8 mouse cellular contexts compared by ENCODE assay signal in genomic region chr11:98776843-98777590, GRCm38 (mm10). TPM values are rescaled to one million over a fixed set of nuclear protein-coding genes. Genes with fewer than 3 reads are reported as not detected.
DNase-seq lines count a peak whose midpoint lies in the region; ATAC-seq and TF ChIP-seq lines count a peak whose summit lies in the region.

No protein-coding gene starts in this region.

- WGBS in thymus, adult 2 months, result 37% methylated on average over 9 of the region's 9 CpGs
- 16% methylated on average over 9 of the region's 9 CpGs for WGBS in hindbrain, embryonic 15.5 days
- WGBS in liver, embryonic 12.5 days (ENCODE audit: insufficient replicate concordance), result 14% methylated on average over 9 of the region's 9 CpGs
- 16% methylated on average over 9 of the region's 9 CpGs for WGBS in neural tube, embryonic 13.5 days

- DNase-seq in thymus, postnatal 0 days (ENCODE audit: low spot score), result peak; percentile 1
- no peak for DNase-seq in thymus, adult 2 months
- DNase-seq in forelimb bud, embryonic 11.5 days (ENCODE audit: low read depth, low spot score), result peak; percentile 58
- no peak for DNase-seq in cerebellum, postnatal 10 days
- no peak for DNase-seq in layer of hippocampus, adult 8-10 months (ENCODE audit: low spot score in 2 of 2)

- H3K9me3 ChIP-seq in hindbrain, embryonic 15.5 days, result no peaks in the 10 kb centered on the region
- H3K9me3 ChIP-seq in liver, embryonic 12.5 days (replicated peaks), result no peaks in the 10 kb centered on the region
- no peaks in the 10 kb centered on the region for H3K9me3 ChIP-seq in neural tube, embryonic 13.5 days

- H3K27ac ChIP-seq in thymus, adult 2 months (ENCODE audit: control insufficient read depth, insufficient read depth, low read length), result no peak overlapping the region
- peak overlapping the region; percentile 67 for H3K27ac ChIP-seq in hindbrain, embryonic 15.5 days (replicated peaks)
- peak overlapping the region; percentile 78 for H3K27ac ChIP-seq in liver, embryonic 12.5 days
- peak overlapping the region; percentile 67 for H3K27ac ChIP-seq in neural tube, embryonic 13.5 days (replicated peaks)

- H3K4me1 ChIP-seq in thymus, adult 2 months (replicated peaks; ENCODE audit: control insufficient read depth, insufficient read depth, low read length), result peaks cover 32% of the 10 kb centered on the region
- peaks cover 61% of the 10 kb centered on the region for H3K4me1 ChIP-seq in hindbrain, embryonic 15.5 days (replicated peaks)
- H3K4me1 ChIP-seq in liver, embryonic 12.5 days, result peaks cover 67% of the 10 kb centered on the region
- H3K4me1 ChIP-seq in neural tube, embryonic 13.5 days (replicated peaks), result peaks cover 60% of the 10 kb centered on the region

- no peak overlapping the region for H3K9ac ChIP-seq in hindbrain, embryonic 15.5 days
- 0 out of 2 replicates have a peak overlapping the region, but pooled peaks have one; percentile 32 for H3K9ac ChIP-seq in liver, embryonic 12.5 days
- peak overlapping the region; percentile 51 for H3K9ac ChIP-seq in neural tube, embryonic 13.5 days

- TF ChIP-seq CTCF in thymus, adult 2 months (IDR thresholded peaks at IDR 0.05; ENCODE audit: borderline replicate concordance, control insufficient read depth, extremely low read depth, insufficient read depth, low read length, poor library complexity), result no peak

- H3K4me2 ChIP-seq in hindbrain, embryonic 15.5 days, result peak overlapping the region; percentile 14; the same call in 1 of the 2 replicates
- peak overlapping the region; percentile 84 for H3K4me2 ChIP-seq in liver, embryonic 12.5 days
- H3K4me2 ChIP-seq in neural tube, embryonic 13.5 days, result no peak overlapping the region

- no peaks in the 10 kb centered on the region for H3K27me3 ChIP-seq in thymus, adult 2 months (ENCODE audit: control insufficient read depth, insufficient read depth, low read length)
- no peaks in the 10 kb centered on the region for H3K27me3 ChIP-seq in hindbrain, embryonic 15.5 days
- H3K27me3 ChIP-seq in liver, embryonic 12.5 days (replicated peaks), result no peaks in the 10 kb centered on the region
- H3K27me3 ChIP-seq in neural tube, embryonic 13.5 days, result no peaks in the 10 kb centered on the region

- no peaks in the 10 kb centered on the region for H3K36me3 ChIP-seq in thymus, adult 2 months (ENCODE audit: control insufficient read depth, insufficient read depth, low read length)
- no peaks in the 10 kb centered on the region for H3K36me3 ChIP-seq in hindbrain, embryonic 15.5 days
- no peaks in the 10 kb centered on the region for H3K36me3 ChIP-seq in liver, embryonic 12.5 days
- H3K36me3 ChIP-seq in neural tube, embryonic 13.5 days, result no peaks in the 10 kb centered on the region

- H3K4me3 ChIP-seq in thymus, adult 2 months (ENCODE audit: control insufficient read depth, insufficient read depth, low read length), result no peak overlapping the region
- no peak overlapping the region for H3K4me3 ChIP-seq in hindbrain, embryonic 15.5 days
- H3K4me3 ChIP-seq in liver, embryonic 12.5 days, result no peak overlapping the region
- no peak overlapping the region for H3K4me3 ChIP-seq in neural tube, embryonic 13.5 days

- TF ChIP-seq POLR2A in thymus, adult 2 months (IDR thresholded peaks at IDR 0.05; ENCODE audit: control insufficient read depth, extremely low read depth, insufficient read depth, low read length, poor library complexity), result no peak

- ATAC-seq in hindbrain, embryonic 15.5 days (ENCODE audit: low FRiP score, low read depth), result no peak
- no peak for ATAC-seq in liver, embryonic 12.5 days
- ATAC-seq in neural tube, embryonic 13.5 days (ENCODE audit: low read depth), result no peak

RNA-seq across cellular contexts. Expression of gene Nr1d1, which starts 1.9 kb away (rescaled TPM):
- 2.6 and 3.0 TPM in 2 replicates for polyA plus RNA-seq in thymus, postnatal 0 days (2015; fragmentation: Nextera tagmentation; extraction: Ambion mirVana)
- 34.4 and 37.7 TPM in 2 replicates for polyA plus RNA-seq in thymus, adult 2 months (2012; rRNA removed)
- polyA plus RNA-seq in hindbrain, embryonic 15.5 days (2015; fragmentation: Nextera tagmentation; extraction: Ambion mirVana), result 3.9 and 4.3 TPM in 2 replicates
- polyA plus RNA-seq in liver, embryonic 12.5 days (2016; fragmentation: Nextera tagmentation; extraction: Ambion mirVana), result 1.3 and 1.4 TPM in 2 replicates
- 3.4 and 3.6 TPM in 2 replicates for polyA plus RNA-seq in neural tube, embryonic 13.5 days (2015; fragmentation: Nextera tagmentation; extraction: Ambion mirVana)
- total RNA-seq in layer of hippocampus, adult 8-10 months (2022), result 10 to 100 TPM; 86.6 to 99.6 (median 92.7) TPM

RNA-seq across cellular contexts. Expression of gene Msl1, which starts 18.3 kb away (rescaled TPM):
- polyA plus RNA-seq in thymus, postnatal 0 days (2015; fragmentation: Nextera tagmentation; extraction: Ambion mirVana), result 14.4 and 20.4 TPM in 2 replicates
- polyA plus RNA-seq in thymus, adult 2 months (2012; rRNA removed), result 50.3 and 66.0 TPM in 2 replicates
- 31.7 and 33.1 TPM in 2 replicates for polyA plus RNA-seq in hindbrain, embryonic 15.5 days (2015; fragmentation: Nextera tagmentation; extraction: Ambion mirVana)
- polyA plus RNA-seq in liver, embryonic 12.5 days (2016; fragmentation: Nextera tagmentation; extraction: Ambion mirVana), result 11.5 and 11.7 TPM in 2 replicates
- 31.5 and 33.2 TPM in 2 replicates for polyA plus RNA-seq in neural tube, embryonic 13.5 days (2015; fragmentation: Nextera tagmentation; extraction: Ambion mirVana)
- total RNA-seq in layer of hippocampus, adult 8-10 months (2022), result 100 to 1,000 TPM; 140 to 201 (median 177) TPM

RNA-seq across cellular contexts. Expression of gene Casc3, which starts 27.7 kb away (rescaled TPM):
- polyA plus RNA-seq in thymus, postnatal 0 days (2015; fragmentation: Nextera tagmentation; extraction: Ambion mirVana), result 21.8 and 23.8 TPM in 2 replicates
- 66.5 and 72.2 TPM in 2 replicates for polyA plus RNA-seq in thymus, adult 2 months (2012; rRNA removed)
- polyA plus RNA-seq in hindbrain, embryonic 15.5 days (2015; fragmentation: Nextera tagmentation; extraction: Ambion mirVana), result 49.4 and 54.2 TPM in 2 replicates
- polyA plus RNA-seq in liver, embryonic 12.5 days (2016; fragmentation: Nextera tagmentation; extraction: Ambion mirVana), result 26.4 and 29.7 TPM in 2 replicates
- polyA plus RNA-seq in neural tube, embryonic 13.5 days (2015; fragmentation: Nextera tagmentation; extraction: Ambion mirVana), result 55.1 and 57.7 TPM in 2 replicates
- total RNA-seq in layer of hippocampus, adult 8-10 months (2022), result 10 to 100 TPM; 50.5 to 64.9 (median 59.4) TPM

RNA-seq across cellular contexts. Expression of gene Thra, which starts 36.6 kb away (rescaled TPM):
- polyA plus RNA-seq in thymus, postnatal 0 days (2015; fragmentation: Nextera tagmentation; extraction: Ambion mirVana), result 7.3 and 9.1 TPM in 2 replicates
- 36.8 and 41.5 TPM in 2 replicates for polyA plus RNA-seq in thymus, adult 2 months (2012; rRNA removed)
- polyA plus RNA-seq in hindbrain, embryonic 15.5 days (2015; fragmentation: Nextera tagmentation; extraction: Ambion mirVana), result 136 and 138 TPM in 2 replicates
- 13.0 and 13.3 TPM in 2 replicates for polyA plus RNA-seq in liver, embryonic 12.5 days (2016; fragmentation: Nextera tagmentation; extraction: Ambion mirVana)
- 89.5 and 94.4 TPM in 2 replicates for polyA plus RNA-seq in neural tube, embryonic 13.5 days (2015; fragmentation: Nextera tagmentation; extraction: Ambion mirVana)
- 100 to 1,000 TPM; 919 to 985 (median 938) TPM for total RNA-seq in layer of hippocampus, adult 8-10 months (2022)

RNA-seq across cellular contexts. Expression of gene Med24, which starts 47.8 kb away (rescaled TPM):
- polyA plus RNA-seq in thymus, postnatal 0 days (2015; fragmentation: Nextera tagmentation; extraction: Ambion mirVana), result 48.3 and 48.5 TPM in 2 replicates
- polyA plus RNA-seq in thymus, adult 2 months (2012; rRNA removed), result 179 and 196 TPM in 2 replicates
- polyA plus RNA-seq in hindbrain, embryonic 15.5 days (2015; fragmentation: Nextera tagmentation; extraction: Ambion mirVana), result 67.0 and 70.3 TPM in 2 replicates
- 42.0 and 43.7 TPM in 2 replicates for polyA plus RNA-seq in liver, embryonic 12.5 days (2016; fragmentation: Nextera tagmentation; extraction: Ambion mirVana)
- polyA plus RNA-seq in neural tube, embryonic 13.5 days (2015; fragmentation: Nextera tagmentation; extraction: Ambion mirVana), result 62.3 and 69.1 TPM in 2 replicates
- 100 to 1,000 TPM; 118 to 162 (median 138) TPM for total RNA-seq in layer of hippocampus, adult 8-10 months (2022)

Comparison
In these comparisons a context has a peak if more than half of its experiments do, and no peak if none do; other contexts are left out.
1. DNase-seq: peak in thymus, postnatal 0 days (single experiment) and forelimb bud, embryonic 11.5 days (single experiment); none in thymus, adult 2 months (single experiment), cerebellum, postnatal 10 days (0 of 2) and layer of hippocampus, adult 8-10 months (0 of 2).